Mouse (Mus musculus): ENCODE results near the gene Gal. TPM values are rescaled to one million over a fixed set of nuclear protein-coding genes. Genes with fewer than 3 reads are reported as not detected.

Gal gene
- polyA plus RNA-seq (2015; fragmentation: Nextera tagmentation; extraction: Ambion mirVana): 24.3 and 25.3 TPM in 2 replicates

GRCm38 (mm10) chr19:3414268-3414733, at the start of gene Gal:
Gene Gal (minus strand): TSS chr19:3414544.
- peak; percentile 48; the same call in 1 of the 2 replicates for ATAC-seq
- Histone ChIP-seq H3K4me2 (ENCODE audit: low read length) (peak within 1 kb of the TSS; percentile 68), H3K27me3 (replicated peaks; ENCODE audit: control insufficient read depth, insufficient read depth, low read length) (peaks cover 11% of the 10 kb centered on the region), H3K4me3 (ENCODE audit: low read length) (peak within 1 kb of the TSS; percentile 38), H3K36me3 (ENCODE audit: control insufficient read depth, insufficient read depth, low read length) (no peaks in the 10 kb centered on the region), H3K4me1 (ENCODE audit: control insufficient read depth, insufficient read depth, low read depth, low read length) (peaks cover 8% of the 10 kb centered on the region; the same call in 1 of the 2 replicates), H3K9me3 (ENCODE audit: control insufficient read depth, low read length) (no peaks in the 10 kb centered on the region), H3K27ac (ENCODE audit: low read depth, low read length) (no peak within 1 kb of the TSS), H3K9ac (ENCODE audit: low read depth, low read length) (peak within 1 kb of the TSS; percentile 44)
- 2% methylated on average over 34 of the region's 37 CpGs for WGBS

- Histone ChIP-seq H3K4me3 (ENCODE audit: low read length) (no peak overlapping the region), H3K4me2 (ENCODE audit: low read length) (no peak overlapping the region), H3K36me3 (ENCODE audit: control insufficient read depth, insufficient read depth, low read length) (peaks cover 55% of the 10 kb centered on the region), H3K27me3 (replicated peaks; ENCODE audit: control insufficient read depth, insufficient read depth, low read length) (no peaks in the 10 kb centered on the region), H3K9ac (ENCODE audit: low read depth, low read length) (no peak overlapping the region), H3K27ac (ENCODE audit: low read depth, low read length) (no peak overlapping the region), H3K4me1 (ENCODE audit: control insufficient read depth, insufficient read depth, low read depth, low read length) (no peaks in the 10 kb centered on the region), H3K9me3 (ENCODE audit: control insufficient read depth, low read length) (no peaks in the 10 kb centered on the region)
- no peak for ATAC-seq
- 96% methylated on average over 3 of the region's 3 CpGs for WGBS
These were observed 45.6 kb upstream of the Gal start for GRCm38 (mm10) chr19:3459986-3460385.

GRCm38 (mm10) chr19:3458331-3459099, 44.2 kb upstream of the Gal start:
- H3K4me3 ChIP-seq (ENCODE audit: low read length): no peak overlapping the region
- H3K4me1 ChIP-seq (ENCODE audit: control insufficient read depth, insufficient read depth, low read depth, low read length): no peaks in the 10 kb centered on the region
- WGBS: 93% methylated on average over 6 of the region's 6 CpGs
- H3K27ac ChIP-seq (ENCODE audit: low read depth, low read length): no peak overlapping the region
- no peak overlapping the region for H3K4me2 ChIP-seq (ENCODE audit: low read length)
- peaks cover 44% of the 10 kb centered on the region for H3K36me3 ChIP-seq (ENCODE audit: control insufficient read depth, insufficient read depth, low read length)
- no peak for ATAC-seq
- no peaks in the 10 kb centered on the region for H3K9me3 ChIP-seq (ENCODE audit: control insufficient read depth, low read length)
- no peaks in the 10 kb centered on the region for H3K27me3 ChIP-seq (replicated peaks; ENCODE audit: control insufficient read depth, insufficient read depth, low read length)
- no peak overlapping the region for H3K9ac ChIP-seq (ENCODE audit: low read depth, low read length)

- H3K4me2 ChIP-seq (ENCODE audit: low read length): no peak overlapping the region
- 91% methylated on average over 4 of the region's 4 CpGs for WGBS
- H3K9ac ChIP-seq (ENCODE audit: low read depth, low read length): no peak overlapping the region
- no peaks in the 10 kb centered on the region for H3K9me3 ChIP-seq (ENCODE audit: control insufficient read depth, low read length)
- ATAC-seq: no peak
- no peak overlapping the region for H3K4me3 ChIP-seq (ENCODE audit: low read length)
- peaks cover 44% of the 10 kb centered on the region for H3K36me3 ChIP-seq (ENCODE audit: control insufficient read depth, insufficient read depth, low read length)
- H3K4me1 ChIP-seq (ENCODE audit: control insufficient read depth, insufficient read depth, low read depth, low read length): no peaks in the 10 kb centered on the region
- no peaks in the 10 kb centered on the region for H3K27me3 ChIP-seq (replicated peaks; ENCODE audit: control insufficient read depth, insufficient read depth, low read length)
- no peak overlapping the region for H3K27ac ChIP-seq (ENCODE audit: low read depth, low read length)
These were observed 43.4 kb upstream of the Gal start for GRCm38 (mm10) chr19:3457700-3458099.

- Histone ChIP-seq H3K27me3 (replicated peaks; ENCODE audit: control insufficient read depth, insufficient read depth, low read length) (no peaks in the 10 kb centered on the region), H3K4me3 (ENCODE audit: low read length) (no peak overlapping the region), H3K36me3 (ENCODE audit: control insufficient read depth, insufficient read depth, low read length) (0 out of 2 replicates have a peak, but pooled peaks cover under 1% of the 10 kb centered on the region), H3K9ac (ENCODE audit: low read depth, low read length) (no peak overlapping the region), H3K9me3 (ENCODE audit: control insufficient read depth, low read length) (no peaks in the 10 kb centered on the region), H3K4me2 (ENCODE audit: low read length) (no peak overlapping the region), H3K4me1 (ENCODE audit: control insufficient read depth, insufficient read depth, low read depth, low read length) (peaks cover 5% of the 10 kb centered on the region), H3K27ac (ENCODE audit: low read depth, low read length) (no peak overlapping the region)
- 45% methylated on average over 6 of the region's 6 CpGs for WGBS
- ATAC-seq: peak; percentile 44
These were observed 37.3 kb upstream of the Gal start for GRCm38 (mm10) chr19:3451649-3452048.

- Histone ChIP-seq H3K9me3 (ENCODE audit: control insufficient read depth, low read length) (no peaks in the 10 kb centered on the region), H3K4me1 (ENCODE audit: control insufficient read depth, insufficient read depth, low read depth, low read length) (peaks cover 5% of the 10 kb centered on the region), H3K4me3 (ENCODE audit: low read length) (no peak overlapping the region), H3K4me2 (ENCODE audit: low read length) (no peak overlapping the region), H3K27me3 (replicated peaks; ENCODE audit: control insufficient read depth, insufficient read depth, low read length) (no peaks in the 10 kb centered on the region), H3K36me3 (ENCODE audit: control insufficient read depth, insufficient read depth, low read length) (no peaks in the 10 kb centered on the region), H3K27ac (ENCODE audit: low read depth, low read length) (no peak overlapping the region), H3K9ac (ENCODE audit: low read depth, low read length) (no peak overlapping the region)
- WGBS: 20% methylated on average over 6 of the region's 6 CpGs
- ATAC-seq: peak; percentile 85
These were observed 36.8 kb upstream of the Gal start for GRCm38 (mm10) chr19:3451170-3451569.

GRCm38 (mm10) chr19:3450714-3451113, 36.4 kb upstream of the Gal start:
- no peak overlapping the region for H3K9ac ChIP-seq (ENCODE audit: low read depth, low read length)
- H3K9me3 ChIP-seq (ENCODE audit: control insufficient read depth, low read length): no peaks in the 10 kb centered on the region
- ATAC-seq: peak; percentile 32; the same call in 1 of the 2 replicates
- H3K4me3 ChIP-seq (ENCODE audit: low read length): no peak overlapping the region
- H3K36me3 ChIP-seq (ENCODE audit: control insufficient read depth, insufficient read depth, low read length): no peaks in the 10 kb centered on the region
- H3K27me3 ChIP-seq (replicated peaks; ENCODE audit: control insufficient read depth, insufficient read depth, low read length): no peaks in the 10 kb centered on the region
- H3K4me2 ChIP-seq (ENCODE audit: low read length): no peak overlapping the region
- peaks cover 5% of the 10 kb centered on the region for H3K4me1 ChIP-seq (ENCODE audit: control insufficient read depth, insufficient read depth, low read depth, low read length)
- H3K27ac ChIP-seq (ENCODE audit: low read depth, low read length): no peak overlapping the region
- WGBS: 96% methylated on average over 3 of the region's 3 CpGs

- no peak for ATAC-seq
- peaks cover 5% of the 10 kb centered on the region for H3K4me1 ChIP-seq (ENCODE audit: control insufficient read depth, insufficient read depth, low read depth, low read length)
- 79% methylated on average over 3 of the region's 3 CpGs for WGBS
These were observed 34.9 kb upstream of the Gal start for GRCm38 (mm10) chr19:3449248-3449647.

GRCm38 (mm10) chr19:3447348-3447747, 33.0 kb upstream of the Gal start:
- WGBS: 79% methylated on average over 3 of the region's 3 CpGs
- H3K9me3 ChIP-seq (ENCODE audit: control insufficient read depth, low read length): no peaks in the 10 kb centered on the region
- no peak for ATAC-seq
- no peaks in the 10 kb centered on the region for H3K27me3 ChIP-seq (replicated peaks; ENCODE audit: control insufficient read depth, insufficient read depth, low read length)
- no peaks in the 10 kb centered on the region for H3K36me3 ChIP-seq (ENCODE audit: control insufficient read depth, insufficient read depth, low read length)
- no peak overlapping the region for H3K4me3 ChIP-seq (ENCODE audit: low read length)
- no peak overlapping the region for H3K9ac ChIP-seq (ENCODE audit: low read depth, low read length)
- no peak overlapping the region for H3K4me2 ChIP-seq (ENCODE audit: low read length)
- peaks cover 5% of the 10 kb centered on the region for H3K4me1 ChIP-seq (ENCODE audit: control insufficient read depth, insufficient read depth, low read depth, low read length)
- H3K27ac ChIP-seq (ENCODE audit: low read depth, low read length): no peak overlapping the region

More at GRCm38 (mm10) chr19:3449248-3449647, 34.9 kb upstream of the Gal start:
- Histone ChIP-seq H3K4me3 (ENCODE audit: low read length) (no peak overlapping the region), H3K27me3 (replicated peaks; ENCODE audit: control insufficient read depth, insufficient read depth, low read length) (no peaks in the 10 kb centered on the region), H3K9ac (ENCODE audit: low read depth, low read length) (no peak overlapping the region), H3K27ac (ENCODE audit: low read depth, low read length) (no peak overlapping the region), H3K36me3 (ENCODE audit: control insufficient read depth, insufficient read depth, low read length) (no peaks in the 10 kb centered on the region), H3K4me2 (ENCODE audit: low read length) (no peak overlapping the region), H3K9me3 (ENCODE audit: control insufficient read depth, low read length) (no peaks in the 10 kb centered on the region)
